Mouse (Mus musculus) hematopoietic multipotent progenitor cell, adult 10-12 weeks (in vitro differentiated cells): ENCODE measurements around the gene Cnst. TPM values are rescaled to one million over a fixed set of nuclear protein-coding genes. Genes with fewer than 3 reads are reported as not detected.

Source experiments
- polyA plus RNA-seq: library from polyadenylated mRNA; stranded (reverse); fragments of >175 nt; gene quantifications from 2 replicates; pipeline ENCODE4 v1.2.3, GENCODE M21; 2012; ENCODE audit warnings: low replicate concordance

Cnst gene
- 12.5 and 19.1 TPM in 2 replicates for polyA plus RNA-seq

DNA sequence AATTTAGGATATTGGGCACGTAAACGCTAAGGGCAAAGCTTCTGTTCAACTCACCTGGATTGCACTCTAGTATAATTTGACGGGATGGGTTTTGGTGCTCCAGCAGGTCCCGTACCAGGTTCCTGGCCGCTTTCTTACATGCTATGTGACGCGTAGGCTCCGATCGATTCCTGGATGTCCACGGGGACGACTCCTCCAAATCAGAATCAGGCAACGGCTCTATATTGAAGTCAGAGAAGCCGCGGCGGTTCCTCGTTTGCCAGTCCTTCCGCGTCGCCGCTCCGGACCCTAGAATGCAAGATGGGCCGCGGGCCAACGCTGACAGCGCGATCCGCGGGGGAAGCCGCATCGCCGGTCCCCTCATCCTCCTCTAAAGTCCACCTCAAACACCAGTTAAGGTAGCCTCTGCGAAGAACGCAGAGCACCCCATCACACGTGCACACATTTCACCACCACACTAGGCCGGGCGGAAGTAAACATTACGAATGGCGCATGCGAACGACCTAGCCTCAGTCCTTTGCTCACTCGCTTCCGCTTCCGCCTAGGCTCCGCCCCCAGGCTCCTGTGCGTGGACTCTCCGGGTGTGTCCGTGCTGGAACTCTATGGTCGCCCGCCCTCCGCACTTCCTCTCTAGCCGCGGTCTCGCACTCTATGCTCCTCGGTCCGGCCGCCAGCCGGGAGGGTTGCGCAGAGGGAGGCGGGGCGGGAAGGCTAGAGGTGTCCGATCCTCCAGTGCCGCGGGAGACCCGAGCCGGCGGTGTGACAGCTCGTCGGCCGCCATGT, at the start of gene Cnst, which contains the start of gene Tfb2m:
Gene Cnst, plus strand, starts transcription at position 603 of the 783 bp plus-strand sequence.
Gene Tfb2m, minus strand, starts transcription at position 500 of the 783 bp plus-strand sequence.

DNA sequence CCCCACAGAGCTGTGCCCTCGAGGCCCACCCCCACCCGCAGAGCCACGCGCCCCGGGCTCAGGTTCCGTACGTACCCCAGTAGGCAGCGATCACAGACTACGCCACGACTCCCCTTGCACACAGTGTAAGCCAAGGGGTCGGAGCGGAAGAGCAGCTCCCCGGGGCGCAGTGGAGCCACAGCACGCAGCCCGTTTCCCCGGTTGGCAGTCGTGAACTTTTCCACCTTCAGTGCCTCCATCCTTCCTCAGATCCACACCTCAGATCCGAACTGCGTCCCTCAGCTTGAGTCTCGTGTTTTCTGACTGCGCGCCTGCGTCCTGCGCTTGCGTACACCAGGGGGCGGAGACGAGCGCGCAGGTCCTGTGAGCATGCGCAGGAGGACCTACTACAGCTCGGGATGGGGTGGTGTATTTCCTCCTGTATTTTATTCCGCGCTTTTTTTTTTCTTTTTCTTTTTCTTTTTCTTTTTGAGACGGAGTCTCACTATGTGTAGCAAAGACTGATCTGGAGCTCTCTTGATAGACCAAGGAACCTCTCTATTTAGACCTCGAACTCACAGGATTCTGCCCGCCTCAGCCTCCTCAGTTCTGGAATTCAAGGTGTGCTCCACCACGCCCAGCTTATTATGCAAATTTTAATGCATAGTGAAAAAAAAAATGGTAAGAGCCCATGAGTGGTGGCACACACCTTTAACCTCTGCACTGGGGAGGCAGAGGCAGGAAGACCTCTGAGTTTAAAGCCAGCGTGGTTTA, 28.3 kb upstream of the Cnst start, which contains the start of gene Smyd3:
Gene Smyd3, minus strand, starts transcription at position 329 of the 753 bp plus-strand sequence.

DNA sequence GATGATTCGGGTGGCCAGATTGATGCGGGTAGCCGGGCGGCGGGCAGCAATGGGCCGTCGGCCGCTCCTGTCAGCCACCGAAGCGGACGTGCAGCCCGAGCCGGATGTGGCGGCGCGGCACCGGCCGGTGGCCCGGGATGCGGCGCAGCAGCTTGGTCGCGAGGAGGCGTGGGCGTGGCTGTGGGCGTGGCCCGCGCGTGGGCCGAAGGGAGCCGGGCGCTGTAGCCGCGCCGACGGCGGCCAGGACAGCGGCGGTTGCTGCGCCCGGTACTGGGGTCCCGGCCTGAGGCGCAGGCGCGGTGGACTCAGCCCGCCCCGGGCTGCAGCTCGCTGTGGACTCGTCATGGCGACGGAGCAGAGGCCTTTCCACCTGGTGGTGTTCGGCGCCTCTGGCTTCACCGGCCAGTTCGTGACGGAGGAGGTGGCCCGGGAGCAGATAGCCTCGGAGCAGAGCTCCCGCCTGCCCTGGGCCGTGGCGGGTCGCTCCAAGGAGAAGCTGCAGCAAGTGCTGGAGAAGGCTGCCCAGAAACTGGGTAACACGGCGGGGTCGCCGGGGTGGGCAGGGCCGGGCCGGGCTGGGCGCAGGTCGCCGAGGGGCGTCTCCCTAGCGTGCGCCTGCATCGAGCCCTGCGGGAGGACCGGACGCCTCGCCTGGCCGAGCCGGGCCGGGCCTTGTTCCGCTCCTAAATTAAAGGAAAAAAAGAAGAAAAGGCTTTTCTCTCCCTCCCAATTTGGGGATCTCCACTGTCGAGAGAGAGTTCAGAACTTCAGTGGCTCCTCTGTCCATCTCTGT, 122.0 kb downstream of the Cnst start, which contains the start of gene Sccpdh:
Gene Sccpdh, plus strand, starts transcription at position 198 of the 793 bp plus-strand sequence.

Other genes starting within 250 kb of the Cnst start
- gene Smyd3, start 28.3 kb upstream of the Cnst start, polyA plus RNA-seq = 2.3 and 2.6 TPM in 2 replicates
- gene Tfb2m, start 103 bp upstream of the Cnst start, polyA plus RNA-seq = 8.2 and 13.3 TPM in 2 replicates
- gene Sccpdh, start 121.8 kb downstream of the Cnst start, polyA plus RNA-seq = 0.96 and 0.99 TPM in 2 replicates
- gene Kif28, start 198.9 kb downstream of the Cnst start, polyA plus RNA-seq = not detected in 2 replicates